Mouse (Mus musculus): ENCODE data around the gene Vmn2r121. TPM values are rescaled to one million over a fixed set of nuclear protein-coding genes. Genes with fewer than 3 reads are reported as not detected.

Gene Vmn2r121
- polyA plus RNA-seq (2014; fragmentation: Illumina TruSeq; extraction: RNeasy Lipid Tissue Mini Kit (QIAGEN cat#74804); ENCODE audit: low read depth, low replicate concordance) = not detected

DNA sequence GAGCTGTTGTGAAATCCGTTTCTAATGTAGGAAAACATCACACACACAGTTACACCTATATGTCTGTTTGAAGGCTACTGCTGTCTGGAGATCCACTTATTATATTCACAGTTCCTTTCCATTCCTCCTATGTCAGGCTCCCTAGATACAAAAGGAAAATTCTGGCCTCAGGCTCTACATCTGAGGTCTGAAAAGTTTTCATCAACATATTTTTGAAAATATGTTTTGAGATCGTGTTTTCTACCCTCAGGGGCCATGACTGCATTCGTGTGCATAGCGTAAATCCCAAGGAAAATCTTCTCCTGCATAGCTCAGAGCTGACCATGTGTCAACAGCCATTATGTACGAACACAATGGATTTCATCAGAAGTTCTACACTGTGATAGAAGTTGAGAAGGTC, at the start of gene Vmn2r121:
Gene Vmn2r121, minus strand, starts transcription at position 101 of the 400 bp plus-strand sequence.

